Mouse (Mus musculus) heart, adult 2 months (tissue): ENCODE measurements around the gene Plekha5. TPM values are rescaled to one million over a fixed set of nuclear protein-coding genes. Genes with fewer than 3 reads are reported as not detected.

Source experiments
- DNase-seq, 2 experiments: peaks; one replicate each; pipeline ENCODE4 v3.0.0; 2021
- H3K27ac ChIP-seq: fragments of 200-600 bp; 2 replicates; pipeline ENCODE4 v1.8.1; 2022
- H3K27me3 ChIP-seq: fragments of 200-500 bp; 2 replicates; pipeline ENCODE4 v1.6.1; 2012; ENCODE audit warnings: mild to moderate bottlenecking, low read length, inconsistent platforms, mixed read lengths; ENCODE audit not compliant: control insufficient read depth, insufficient read depth
- H3K36me3 ChIP-seq: fragments of 200-500 bp; 2 replicates; pipeline ENCODE4 v1.6.1; 2012; ENCODE audit warnings: low read length, inconsistent platforms; ENCODE audit not compliant: control insufficient read depth, insufficient read depth
- H3K4me1 ChIP-seq: fragments of 200-500 bp; 2 replicates; pipeline ENCODE4 v1.6.1; 2011; ENCODE audit warnings: low read length; ENCODE audit not compliant: control insufficient read depth, insufficient read depth
- H3K4me3 ChIP-seq: fragments of 200-600 bp; 2 replicates; pipeline ENCODE4 v1.8.1; 2022
- H3K79me2 ChIP-seq: fragments of 200-500 bp; replicated peaks from 2 replicates; pipeline ENCODE4 v1.6.1; 2012; ENCODE audit warnings: mild to moderate bottlenecking, inconsistent platforms, low read length, moderate library complexity, mixed read lengths; ENCODE audit not compliant: control insufficient read depth, insufficient read depth
- H3K9ac ChIP-seq: fragments of 200-500 bp; 2 replicates; pipeline ENCODE4 v1.6.1; 2012; ENCODE audit warnings: low read depth, mild to moderate bottlenecking, control low read depth, inconsistent platforms, low read length, mixed read lengths
- CTCF ChIP-seq: fragments of 200-600 bp; IDR thresholded peaks from 2 replicates; pipeline ENCODE4 v1.8.1; 2022; ENCODE audit warnings: antibody characterized with exemption, mild to moderate bottlenecking, moderate library complexity
- EP300 ChIP-seq: fragments of 200-500 bp; IDR thresholded peaks from 2 replicates; pipeline ENCODE4 v1.6.1; 2011; ENCODE audit warnings: low read depth, low read length, control low read depth; ENCODE audit not compliant: insufficient read depth
- POLR2A ChIP-seq: fragments of 200-500 bp; IDR thresholded peaks from 2 replicates; pipeline ENCODE4 v1.6.1; 2011; ENCODE audit warnings: mild to moderate bottlenecking, low read depth, low read length, control low read depth; ENCODE audit not compliant: insufficient read depth
- WGBS: fragments of 180-500 bp; shearing (Covaris S2); methylation state at CpG from one replicate; pipeline ENCODE4 v1.1.7; 2018; 5-methylcytosine and 5-hydroxymethylcytosine counted together
- intact Hi-C: fragments of 180-260 bp; cut with DNase I; formaldehyde crosslinking; loops from one replicate; pipeline ENCODE4 v1.15.1; 2025
- polyA plus RNA-seq: library from polyadenylated mRNA; depleted of rRNA; stranded (reverse); fragments of >200 nt; gene quantifications from 2 replicates; pipeline ENCODE4 v1.2.3, GENCODE M21; 2012
- total RNA-seq, 2 experiments: library from RNA; stranded (reverse); gene quantifications; 2 replicates each; pipeline ENCODE4 v1.2.3; 2021

Plekha5 gene
- total and polyA plus RNA-seq, 3 experiments: 19.6 to 26.0 (median 24.9) TPM

DNA sequence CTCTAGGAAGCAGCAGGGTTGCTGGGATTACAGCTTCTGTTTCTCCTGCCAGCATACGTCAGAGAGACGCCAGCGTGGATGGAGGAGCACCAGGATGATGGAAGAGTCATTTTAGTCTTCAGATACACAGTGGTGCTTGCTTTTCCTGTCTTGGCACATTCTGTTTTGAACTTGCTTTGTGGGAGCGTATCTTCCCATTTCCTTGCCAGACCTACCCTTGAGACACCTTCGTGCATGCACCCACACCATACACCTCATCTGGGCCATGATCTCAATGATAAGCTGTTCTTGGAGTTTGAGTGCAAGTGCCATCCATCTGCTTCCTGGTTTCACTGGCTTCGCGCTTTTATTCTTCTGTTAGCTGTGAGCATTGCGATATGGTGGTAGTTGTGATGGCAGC is 28.9 kb downstream of the Plekha5 start:
- no peak for TF ChIP-seq CTCF
- no peak for TF ChIP-seq EP300
- no peak for TF ChIP-seq POLR2A

DNA sequence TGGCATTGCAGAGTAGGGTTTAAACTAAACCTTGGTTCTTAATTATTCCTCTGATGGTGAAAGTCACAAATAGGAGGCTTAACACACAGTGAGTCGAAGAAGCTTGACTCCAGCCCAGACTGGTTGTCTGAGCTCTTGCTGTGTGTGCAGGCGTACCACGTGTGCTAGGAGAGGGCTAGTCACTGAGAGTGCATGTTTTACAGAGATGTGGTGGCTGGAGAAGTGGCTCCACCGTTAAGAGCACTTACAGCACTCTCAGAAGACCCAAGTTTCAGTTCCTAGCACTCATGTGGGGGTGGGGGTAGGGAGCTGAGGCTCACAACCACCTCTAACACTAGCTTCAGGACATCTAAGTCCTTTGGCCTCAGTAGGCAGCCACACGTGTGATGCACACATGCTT is 29.6 kb downstream of the Plekha5 start:
- Histone ChIP-seq H3K4me1 (peaks cover 1% of the 10 kb centered on the region; the same call in 1 of the 2 replicates), H3K27me3 (no peaks in the 10 kb centered on the region), H3K9ac (no peak overlapping the region), H3K36me3 (no peaks in the 10 kb centered on the region; the same call in 1 of the 2 replicates), H3K4me3 (no peak overlapping the region), H3K27ac (no peak overlapping the region), H3K79me2 (no peaks in the 10 kb centered on the region; the same call in 1 of the 2 replicates)
- TF ChIP-seq POLR2A (no peak), CTCF (no peak), EP300 (no peak)
- DNase-seq: no peak
- intact Hi-C loops: no loop called here
- WGBS: 86% methylated on average over 5 of the region's 5 CpGs

More for the DNA sequence above, 28.9 kb downstream of the Plekha5 start:
- Histone ChIP-seq H3K9ac (no peak overlapping the region), H3K4me1 (peaks cover 1% of the 10 kb centered on the region; the same call in 1 of the 2 replicates), H3K36me3 (no peaks in the 10 kb centered on the region; the same call in 1 of the 2 replicates), H3K27ac (no peak overlapping the region), H3K27me3 (no peaks in the 10 kb centered on the region), H3K79me2 (no peaks in the 10 kb centered on the region; the same call in 1 of the 2 replicates), H3K4me3 (no peak overlapping the region)
- DNase-seq: no peak
- 93% methylated on average over 8 of the region's 8 CpGs for WGBS
- intact Hi-C loops: no loop called here

DNA sequence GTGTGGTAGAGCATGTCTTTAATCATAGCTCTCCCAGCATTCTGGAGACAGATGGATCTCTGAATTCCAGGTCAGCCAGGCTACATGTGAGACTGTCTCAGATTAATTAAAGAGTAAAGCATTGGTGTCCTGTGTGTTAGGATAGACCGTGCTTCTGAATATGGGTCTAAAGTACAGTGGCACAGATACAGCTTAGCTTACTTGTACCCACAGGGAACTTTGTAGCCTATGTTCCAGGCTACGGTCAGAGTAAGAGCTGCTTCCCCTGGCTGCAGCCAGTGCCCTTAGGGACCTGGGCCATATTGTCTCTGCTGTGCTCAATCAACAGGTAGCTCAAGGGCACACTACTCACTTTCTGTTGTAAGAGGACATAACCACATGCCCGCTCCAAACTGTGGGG is 30.5 kb downstream of the Plekha5 start:
- intact Hi-C loops: no loop called here
- 87% methylated on average over 3 of the region's 3 CpGs for WGBS

DNA sequence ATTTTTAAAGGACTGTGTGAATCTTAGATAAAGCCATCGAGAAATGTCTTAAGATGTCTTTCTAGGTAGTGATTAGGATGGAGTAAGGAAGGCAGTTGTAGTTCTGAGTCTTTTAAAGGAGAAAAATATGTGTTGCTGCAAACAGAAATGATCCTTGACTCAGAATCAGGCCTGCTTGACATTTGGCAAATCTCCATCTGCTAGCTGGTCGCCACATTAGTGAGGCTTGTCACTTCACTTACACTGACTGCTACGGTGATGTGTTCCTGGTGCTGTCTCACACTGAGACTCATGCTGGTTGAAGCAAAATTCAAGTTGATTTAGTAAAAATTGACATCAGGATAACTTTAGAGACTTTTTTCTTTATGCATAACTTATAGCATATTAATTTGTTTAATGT is 32.0 kb downstream of the Plekha5 start:
- no peaks in the 10 kb centered on the region for H3K27me3 ChIP-seq
- WGBS: 52% methylated on average over 3 of the region's 3 CpGs
- intact Hi-C loops: no loop called here
- no peak overlapping the region for H3K27ac ChIP-seq
- no peaks in the 10 kb centered on the region; the same call in 1 of the 2 replicates for H3K36me3 ChIP-seq
- H3K9ac ChIP-seq: no peak overlapping the region
- H3K4me1 ChIP-seq: peaks cover 1% of the 10 kb centered on the region; the same call in 1 of the 2 replicates
- DNase-seq: no peak
- H3K79me2 ChIP-seq: no peaks in the 10 kb centered on the region; the same call in 1 of the 2 replicates
- no peak for TF ChIP-seq POLR2A
- no peak for TF ChIP-seq EP300
- TF ChIP-seq CTCF: no peak
- no peak overlapping the region for H3K4me3 ChIP-seq

More for the DNA sequence above, 30.5 kb downstream of the Plekha5 start:
- TF ChIP-seq EP300 (no peak), POLR2A (no peak), CTCF (no peak)
- Histone ChIP-seq H3K79me2 (no peaks in the 10 kb centered on the region; the same call in 1 of the 2 replicates), H3K4me3 (no peak overlapping the region), H3K27me3 (no peaks in the 10 kb centered on the region), H3K27ac (no peak overlapping the region), H3K4me1 (peaks cover 1% of the 10 kb centered on the region; the same call in 1 of the 2 replicates), H3K36me3 (no peaks in the 10 kb centered on the region; the same call in 1 of the 2 replicates), H3K9ac (no peak overlapping the region)
- no peak for DNase-seq

DNA sequence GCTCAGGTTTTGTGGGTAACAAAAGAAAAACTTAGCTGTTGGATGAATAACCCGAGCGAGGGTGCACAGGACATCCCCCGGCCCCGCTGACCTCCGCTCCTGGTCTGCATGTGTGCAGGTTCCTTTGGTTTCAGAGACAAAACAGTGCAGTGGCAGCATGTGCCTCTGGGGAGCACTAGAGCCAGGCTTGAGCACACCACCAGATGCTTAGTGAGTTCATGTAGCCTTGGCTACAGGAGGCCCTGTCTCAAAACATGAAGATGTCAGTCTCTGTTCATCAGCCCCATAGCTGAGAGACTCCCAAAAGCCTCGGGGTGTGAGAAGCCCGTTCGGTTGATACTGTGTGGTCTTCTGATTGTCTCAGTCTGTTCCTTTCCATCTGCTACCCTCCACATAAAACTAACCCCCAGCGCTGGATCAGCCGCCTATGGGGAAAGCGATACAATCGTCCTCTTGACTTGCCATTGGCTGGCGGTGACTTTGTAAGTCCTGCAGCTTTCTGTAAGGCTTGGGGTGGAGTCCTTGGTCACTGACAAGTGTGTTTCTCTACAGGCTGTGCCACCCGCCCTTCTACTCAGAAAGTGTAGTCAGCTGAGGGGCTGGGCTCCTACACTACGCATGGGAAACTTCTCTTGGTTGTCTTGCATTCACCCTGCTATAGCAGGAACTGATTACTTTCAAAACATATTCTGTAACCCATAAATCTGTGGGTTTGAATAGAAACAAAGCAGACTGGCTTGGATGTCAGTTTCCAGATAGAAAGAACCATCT is 32.7 kb downstream of the Plekha5 start:
- DNase-seq: no peak
- Histone ChIP-seq H3K27ac (no peak overlapping the region), H3K4me3 (no peak overlapping the region), H3K79me2 (no peaks in the 10 kb centered on the region; the same call in 1 of the 2 replicates), H3K9ac (no peak overlapping the region), H3K4me1 (peaks cover 1% of the 10 kb centered on the region; the same call in 1 of the 2 replicates), H3K27me3 (no peaks in the 10 kb centered on the region), H3K36me3 (no peaks in the 10 kb centered on the region; the same call in 1 of the 2 replicates)
- intact Hi-C loops: no loop called here
- TF ChIP-seq POLR2A: no peak
- TF ChIP-seq CTCF: no peak
- TF ChIP-seq EP300: no peak
- 89% methylated on average over 15 of the region's 15 CpGs for WGBS

DNA sequence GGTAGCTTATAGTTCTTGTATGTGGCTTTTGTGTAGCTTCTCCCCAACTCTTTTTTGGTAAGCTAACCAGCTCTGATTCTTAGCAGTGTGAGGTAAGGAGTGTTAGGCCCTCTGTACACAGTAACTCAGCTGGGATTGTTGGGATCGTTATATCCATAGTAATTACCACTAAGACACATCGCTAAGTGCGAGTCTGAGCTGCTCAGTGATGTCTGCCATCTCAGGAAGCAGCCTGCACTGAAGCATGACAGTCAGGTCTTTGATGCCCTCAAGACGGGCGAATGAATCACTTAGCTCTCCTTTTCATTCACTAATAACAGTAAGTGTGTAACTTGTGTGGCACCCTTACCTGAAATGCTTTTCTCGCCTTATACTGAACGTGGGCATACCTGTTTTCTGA is 36.5 kb downstream of the Plekha5 start:
- TF ChIP-seq CTCF (no peak), POLR2A (no peak), EP300 (no peak)
- 90% methylated on average over 7 of the region's 7 CpGs for WGBS
- no peak for DNase-seq
- Histone ChIP-seq H3K79me2 (no peaks in the 10 kb centered on the region; the same call in 1 of the 2 replicates), H3K27ac (no peak overlapping the region), H3K4me3 (no peak overlapping the region), H3K9ac (no peak overlapping the region), H3K36me3 (no peaks in the 10 kb centered on the region; the same call in 1 of the 2 replicates), H3K4me1 (peaks cover 1% of the 10 kb centered on the region; the same call in 1 of the 2 replicates), H3K27me3 (no peaks in the 10 kb centered on the region)
- intact Hi-C loops: no loop called here
